Mouse (Mus musculus): Measurements from ENCODE around the gene Atf2.
"Not testable (repeated sequence)": the region's sequence is repeated elsewhere in the genome, so short reads cannot be mapped to it uniquely, and the experiment has no call there.

Gene Atf2

GRCm38 (mm10) chr2:73892464-73893296, at the start of gene Atf2:
TSS of gene Atf2 (minus strand) at chr2:73892639.
- DNase-seq: peak; percentile 99

- DNase-seq: no peak
Observed at GRCm38 (mm10) chr2:73941281-73941680, 48.8 kb upstream of the Atf2 start.

GRCm38 (mm10) chr2:73940471-73940870, 48.0 kb upstream of the Atf2 start:
- no peak for DNase-seq

- no peak for DNase-seq
Observed at GRCm38 (mm10) chr2:73938896-73939295, 46.5 kb upstream of the Atf2 start.

- peak; percentile 93 for DNase-seq
Observed at GRCm38 (mm10) chr2:73932676-73933313, 40.4 kb upstream of the Atf2 start.

- DNase-seq: no peak
Observed at GRCm38 (mm10) chr2:73927711-73928110, 35.3 kb upstream of the Atf2 start.

GRCm38 (mm10) chr2:73925539-73925938, 33.1 kb upstream of the Atf2 start:
- DNase-seq: no peak

- DNase-seq: peak; percentile 89
Observed at GRCm38 (mm10) chr2:73925089-73925488, 32.6 kb upstream of the Atf2 start.

- DNase-seq: no peak
Observed at GRCm38 (mm10) chr2:73919642-73920041, 27.2 kb upstream of the Atf2 start.

- DNase-seq: no peak
Observed at GRCm38 (mm10) chr2:73912264-73912663, 19.8 kb upstream of the Atf2 start.

GRCm38 (mm10) chr2:73911175-73911700, 18.8 kb upstream of the Atf2 start, which contains the start of gene Atp5g3:
TSS of gene Atp5g3 (minus strand) at chr2:73911326.
- DNase-seq: peak; percentile 93

GRCm38 (mm10) chr2:73910571-73911174, 18.2 kb upstream of the Atf2 start:
- DNase-seq: peak; percentile 61

GRCm38 (mm10) chr2:73909116-73909515, 16.7 kb upstream of the Atf2 start:
- DNase-seq: no peak

- DNase-seq: not testable (repeated sequence)
Observed at GRCm38 (mm10) chr2:73904679-73905078, 12.2 kb upstream of the Atf2 start.

GRCm38 (mm10) chr2:73903536-73903935, 11.1 kb upstream of the Atf2 start:
- DNase-seq: no peak

GRCm38 (mm10) chr2:73902328-73902727, 9.9 kb upstream of the Atf2 start:
- DNase-seq: not testable (repeated sequence)

GRCm38 (mm10) chr2:73901169-73901568, 8.7 kb upstream of the Atf2 start:
- DNase-seq: no peak

- DNase-seq: no peak
Observed at GRCm38 (mm10) chr2:73900364-73900763, 7.9 kb upstream of the Atf2 start.

- DNase-seq: not testable (repeated sequence)
Observed at GRCm38 (mm10) chr2:73896919-73897318, 4.5 kb upstream of the Atf2 start.

- peak; percentile 21 for DNase-seq
Observed at GRCm38 (mm10) chr2:73893473-73894270, 1.2 kb upstream of the Atf2 start.

GRCm38 (mm10) chr2:73891701-73892463, 557 bp downstream of the Atf2 start:
- peak; percentile 69 for DNase-seq

- no peak for DNase-seq
Observed at GRCm38 (mm10) chr2:73885997-73886396, 6.4 kb downstream of the Atf2 start.
